Mouse (Mus musculus) stomach, postnatal 0 days (tissue): ENCODE measurements at regions not wholly inside any gene's neighbourhood (a gene's known extent, or its start where the extent isn't known, plus 50 kb on each side); places are given as distances from the start of the nearest gene placed in this dataset.

ENCODE experiments used
- CTCF ChIP-seq: IDR thresholded peaks from 2 replicates; pipeline ENCODE4 v1.5.1; 2016; ENCODE audit warnings: antibody characterized with exemption, low read depth, mild to moderate bottlenecking, moderate library complexity
- EP300 ChIP-seq: optimal IDR thresholded peaks from 2 replicates; pipeline ENCODE3; 2016; ENCODE audit warnings: antibody characterized with exemption

- TF ChIP-seq CTCF (no peak), EP300 (no peak)
Observed at GRCm38 (mm10) chr9:61168931-61169330, 203.2 kb upstream of the Tle3 start.
